Mouse (Mus musculus): ENCODE results near the gene Frem1. TPM values are rescaled to one million over a fixed set of nuclear protein-coding genes. Genes with fewer than 3 reads are reported as not detected.

Frem1 gene
- polyA plus RNA-seq, 1 experiment from 2014 or later, result 5.9 TPM

DNA sequence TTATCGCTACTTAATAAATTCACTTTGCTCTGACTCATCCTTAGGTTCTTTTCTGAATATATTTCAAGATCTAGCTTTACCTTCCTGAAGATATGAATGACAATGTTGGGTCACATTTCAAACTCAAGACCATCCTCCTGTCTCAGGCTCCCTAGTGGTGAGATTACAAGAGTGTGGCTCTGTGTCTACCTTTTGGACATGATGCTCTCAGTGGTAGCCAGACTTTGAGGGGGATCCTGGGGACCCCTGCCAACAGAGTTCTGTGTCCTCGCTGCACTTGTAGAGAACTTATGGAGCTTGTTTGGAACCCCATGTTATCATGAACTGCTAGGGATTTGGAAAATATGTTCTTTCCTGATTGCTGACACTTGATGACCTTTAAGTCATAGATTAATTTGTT, 190.7 kb downstream of the Frem1 start:
- Histone ChIP-seq H3K36me3 (no peaks in the 10 kb centered on the region), H3K27me3 (no peaks in the 10 kb centered on the region), H3K4me3 (no peak overlapping the region), H3K9me3 (replicated peaks) (no peaks in the 10 kb centered on the region), H3K9ac (no peak overlapping the region), H3K4me1 (peaks cover 14% of the 10 kb centered on the region), H3K27ac (no peak overlapping the region), H3K4me2 (replicated peaks) (no peak overlapping the region)
- no peak for ATAC-seq (ENCODE audit: low FRiP score)
- WGBS, result 93% methylated on average over 2 of the region's 2 CpGs

DNA sequence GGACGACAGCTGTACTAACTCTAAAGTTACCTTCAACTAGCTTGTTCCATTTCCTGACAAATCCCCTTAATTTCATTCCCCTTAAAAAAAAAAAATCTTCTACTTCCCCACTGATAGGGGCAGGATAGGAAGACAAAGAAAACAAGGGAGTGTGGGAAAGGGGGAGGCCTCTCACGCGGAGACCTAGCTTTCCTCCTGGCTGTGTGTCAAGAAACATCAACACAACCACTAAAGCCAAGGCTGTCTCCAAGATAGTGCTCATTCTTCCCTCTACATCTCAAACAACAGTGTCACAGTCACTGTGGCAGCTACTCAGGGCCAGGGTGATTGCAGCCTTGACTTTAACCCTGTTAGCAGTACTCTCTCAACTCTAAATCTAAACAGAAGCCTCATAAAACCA, 191.6 kb downstream of the Frem1 start:
- H3K27ac ChIP-seq, result no peak overlapping the region
- no peaks in the 10 kb centered on the region for H3K36me3 ChIP-seq
- ATAC-seq (ENCODE audit: low FRiP score), result no peak
- H3K4me2 ChIP-seq (replicated peaks), result no peak overlapping the region
- H3K27me3 ChIP-seq, result no peaks in the 10 kb centered on the region
- peaks cover 14% of the 10 kb centered on the region for H3K4me1 ChIP-seq
- H3K9ac ChIP-seq, result no peak overlapping the region
- no peak overlapping the region for H3K4me3 ChIP-seq
- H3K9me3 ChIP-seq (replicated peaks), result no peaks in the 10 kb centered on the region
- 36% methylated on average over 3 of the region's 3 CpGs for WGBS

DNA sequence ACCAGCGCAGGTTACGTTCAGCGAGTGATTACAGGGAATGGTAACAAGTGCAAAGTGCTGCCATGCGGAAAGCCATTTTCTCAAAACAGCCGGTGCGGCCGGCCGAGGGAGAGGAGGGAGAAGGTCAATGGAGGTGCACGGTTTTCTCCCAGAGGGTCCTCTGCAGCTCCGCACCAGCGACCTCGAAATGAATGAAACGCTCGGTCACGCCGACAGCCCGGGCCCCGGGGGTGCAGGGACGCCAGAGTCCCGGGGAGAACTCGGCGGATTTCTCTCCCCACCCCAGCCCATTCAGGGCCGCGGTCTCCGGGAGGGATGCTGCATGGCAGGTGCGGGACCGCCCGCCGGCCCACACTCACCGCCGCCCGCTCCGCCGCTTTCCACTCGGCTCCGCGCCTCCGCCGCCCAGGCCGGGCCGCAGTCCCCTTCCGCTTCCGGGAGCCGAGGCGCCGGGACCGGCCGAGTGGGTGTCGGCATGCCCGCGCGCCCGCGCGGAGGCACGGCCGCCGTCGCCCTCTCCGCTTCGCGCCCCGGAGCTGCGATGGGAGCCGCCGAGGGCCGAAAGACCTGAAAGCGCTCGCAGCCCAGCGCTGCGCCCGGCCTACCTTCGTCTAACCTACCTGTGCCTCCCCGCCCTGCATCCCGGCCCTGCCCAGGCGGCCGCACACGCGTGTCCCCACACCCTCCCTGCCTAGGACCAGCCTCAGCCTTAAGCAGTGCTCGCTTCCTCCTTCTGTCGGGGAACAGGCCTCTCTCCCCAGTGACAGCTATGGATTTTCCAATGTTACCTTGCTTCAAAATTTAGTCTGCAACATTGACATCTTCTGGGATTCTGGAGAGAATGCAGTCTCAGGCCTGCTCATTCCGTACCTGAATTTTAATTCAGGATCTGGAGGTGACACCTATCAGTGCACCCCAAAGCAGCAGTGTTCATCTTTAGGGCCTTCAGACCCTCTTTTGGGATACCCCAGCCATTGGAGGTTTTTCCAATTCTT, 192.7 kb downstream of the Frem1 start, which contains the start of gene Zdhhc21:
Gene Zdhhc21, minus strand, starts transcription at position 828 of the 995 bp plus-strand sequence.
- Histone ChIP-seq H3K9me3 (replicated peaks) (no peaks in the 10 kb centered on the region), H3K27me3 (no peaks in the 10 kb centered on the region), H3K4me2 (replicated peaks) (peak within 1 kb of the TSS; percentile 65), H3K27ac (peak within 1 kb of the TSS; percentile 82), H3K9ac (peak within 1 kb of the TSS; percentile 84), H3K4me3 (peak within 1 kb of the TSS; percentile 86), H3K36me3 (no peaks in the 10 kb centered on the region), H3K4me1 (peaks cover 14% of the 10 kb centered on the region)
- peak; percentile 93 for ATAC-seq (ENCODE audit: low FRiP score)
- under 1% methylated on average over 49 of the region's 82 CpGs for WGBS

DNA sequence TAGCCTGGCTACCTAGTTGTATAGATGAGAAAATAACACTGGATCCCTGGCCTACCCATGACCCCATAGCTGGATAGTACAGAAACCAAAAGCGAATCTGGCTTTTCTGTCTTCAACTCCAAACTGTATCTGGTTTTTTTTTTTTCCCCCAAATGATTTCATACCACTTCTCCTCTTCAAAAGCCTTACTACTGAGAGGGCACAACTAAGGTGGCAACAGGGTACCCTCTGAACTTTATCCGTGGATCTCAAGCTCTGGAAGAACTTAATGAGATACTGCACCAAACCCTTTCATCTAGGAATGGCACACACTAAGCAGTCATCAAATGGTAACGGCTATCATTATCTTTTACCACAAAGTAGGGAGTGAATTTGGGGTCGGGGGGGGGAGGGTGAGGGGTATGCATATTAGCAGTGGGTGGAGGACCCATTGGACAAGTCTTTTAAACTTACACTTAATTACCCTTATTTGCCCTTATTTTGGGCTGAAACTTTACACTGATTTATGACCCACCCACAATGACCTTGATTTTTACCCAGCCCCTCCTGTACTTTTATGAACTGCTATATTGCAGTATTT, 193.6 kb downstream of the Frem1 start:
- Histone ChIP-seq H3K9me3 (replicated peaks) (no peaks in the 10 kb centered on the region), H3K4me1 (peaks cover 14% of the 10 kb centered on the region), H3K36me3 (no peaks in the 10 kb centered on the region), H3K4me3 (peak overlapping the region; percentile 86), H3K27me3 (no peaks in the 10 kb centered on the region), H3K9ac (peak overlapping the region; percentile 84), H3K4me2 (replicated peaks) (peak overlapping the region; percentile 65), H3K27ac (peak overlapping the region; percentile 82)
- ATAC-seq (ENCODE audit: low FRiP score), result no peak
- 34% methylated on average over 4 of the region's 4 CpGs for WGBS

DNA sequence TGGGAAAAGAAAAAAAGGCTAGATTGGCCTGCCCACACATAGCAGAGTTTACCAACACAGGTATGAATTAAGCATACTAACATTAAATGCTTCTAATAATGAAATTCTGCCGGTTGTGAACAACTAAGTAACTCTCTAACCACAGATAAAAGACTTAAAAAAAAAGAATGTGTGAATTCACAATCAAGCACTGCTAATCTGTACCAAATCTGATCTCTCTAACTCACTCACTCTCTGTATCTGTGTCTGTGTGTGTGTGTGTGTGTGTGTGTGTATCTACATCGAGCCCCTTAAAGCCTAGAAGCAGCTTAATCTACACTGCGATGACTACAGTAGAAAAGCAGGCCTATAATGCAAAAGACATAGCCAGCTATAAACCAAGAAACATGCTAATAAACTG, 195.2 kb downstream of the Frem1 start:
- Histone ChIP-seq H3K4me2 (replicated peaks) (no peak overlapping the region), H3K36me3 (peaks cover 6% of the 10 kb centered on the region), H3K27ac (no peak overlapping the region), H3K9ac (no peak overlapping the region), H3K4me1 (peaks cover 14% of the 10 kb centered on the region), H3K9me3 (replicated peaks) (no peaks in the 10 kb centered on the region), H3K27me3 (no peaks in the 10 kb centered on the region), H3K4me3 (no peak overlapping the region)
- 87% methylated on average over 3 of the region's 3 CpGs for WGBS
- no peak for ATAC-seq (ENCODE audit: low FRiP score)

DNA sequence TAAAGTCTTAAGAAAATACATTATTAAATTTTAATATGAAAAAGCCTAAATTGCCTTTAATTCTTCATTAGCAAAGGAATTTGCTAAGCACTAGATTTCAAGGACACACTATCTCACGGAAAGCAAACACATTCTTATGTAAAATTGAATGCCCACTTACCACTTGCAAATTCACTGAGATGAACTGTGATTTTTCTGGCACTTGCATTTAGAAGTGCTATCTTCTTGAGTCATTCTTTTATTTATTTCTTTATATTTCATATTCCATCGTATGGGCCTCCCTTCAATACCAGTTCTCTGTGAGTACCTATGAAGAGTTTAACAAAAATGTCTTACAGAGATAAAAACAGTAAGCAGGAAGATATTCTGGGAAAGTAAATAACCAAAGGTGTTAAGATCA, 198.3 kb downstream of the Frem1 start:
- Histone ChIP-seq H3K4me2 (replicated peaks) (no peak overlapping the region), H3K27me3 (no peaks in the 10 kb centered on the region), H3K4me1 (peaks cover 10% of the 10 kb centered on the region), H3K9ac (no peak overlapping the region), H3K36me3 (peaks cover 6% of the 10 kb centered on the region), H3K27ac (no peak overlapping the region), H3K9me3 (replicated peaks) (no peaks in the 10 kb centered on the region), H3K4me3 (no peak overlapping the region)
- WGBS, result 90% methylated on average over 2 of the region's 2 CpGs
- ATAC-seq (ENCODE audit: low FRiP score), result no peak

DNA sequence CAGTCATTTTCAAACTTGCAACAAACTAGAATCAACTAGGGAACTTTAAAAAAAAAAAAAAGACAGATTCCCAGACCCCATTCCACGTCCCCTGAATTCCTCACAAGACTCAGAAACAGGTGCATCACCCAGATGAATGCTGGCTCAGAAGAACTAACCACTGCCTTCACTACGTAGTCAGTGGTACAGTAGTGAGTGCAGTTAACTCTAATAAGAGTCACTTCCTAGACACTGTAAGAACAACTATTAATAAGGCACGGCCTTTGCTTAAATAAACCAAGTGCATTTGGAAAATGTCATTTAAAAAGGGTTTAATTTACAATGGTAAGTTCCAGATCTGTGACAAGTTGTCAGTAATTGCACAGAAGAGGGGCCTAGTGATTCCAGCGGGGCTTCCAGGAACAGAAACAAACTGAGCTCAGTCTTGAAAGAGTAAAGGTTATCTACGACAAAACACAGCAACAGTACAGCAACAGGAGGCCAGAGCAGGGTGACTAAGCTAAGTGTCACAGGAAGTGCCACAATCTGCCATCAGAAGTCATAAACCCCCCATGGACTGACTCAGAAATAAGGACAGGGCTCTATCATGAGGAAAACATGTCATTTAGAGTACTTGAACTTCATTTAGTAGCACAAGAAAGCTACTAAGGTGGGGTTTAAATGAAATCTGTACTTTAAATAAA, 203.4 kb downstream of the Frem1 start:
- Histone ChIP-seq H3K4me3 (no peak overlapping the region), H3K27ac (no peak overlapping the region), H3K4me2 (replicated peaks) (no peak overlapping the region), H3K27me3 (no peaks in the 10 kb centered on the region), H3K36me3 (peaks cover 12% of the 10 kb centered on the region), H3K9ac (no peak overlapping the region), H3K4me1 (no peaks in the 10 kb centered on the region), H3K9me3 (replicated peaks) (no peaks in the 10 kb centered on the region)
- no peak for ATAC-seq (ENCODE audit: low FRiP score)
- WGBS, result 57% methylated on average over 5 of the region's 5 CpGs

Other genes starting within 250 kb of the Frem1 start
- gene Zdhhc21, start 192.4 kb downstream of the Frem1 start, polyA plus RNA-seq (2016; fragmentation: Nextera tagmentation; extraction: Ambion mirVana), result 20.2 and 22.4 TPM in 2 replicates
- gene Cer1, start 167.2 kb downstream of the Frem1 start, polyA plus RNA-seq (2016; fragmentation: Nextera tagmentation; extraction: Ambion mirVana), result 0.26 TPM in 1 of 2 replicates, not detected in the other

Data from hindbrain, embryonic 12.5 days (tissue).